Mouse (Mus musculus) left cerebral cortex, adult 8-10 months (tissue): ENCODE data around the gene Rxfp2. TPM values are rescaled to one million over a fixed set of nuclear protein-coding genes. Genes with fewer than 3 reads are reported as not detected.
A peak's percentile ranks its signal among the peaks of the same experiment; 100 is the strongest.

ENCODE experiments used
- DNase-seq, 2 experiments: peaks; one replicate each; pipeline ENCODE4 v3.0.0; 2022; ENCODE audit warnings: low spot score in 2 of 2
- total RNA-seq, 4 experiments: library from RNA; stranded (reverse); gene quantifications; 2 replicates each; pipeline ENCODE4 v1.2.4; 2022

Gene Rxfp2
- total RNA-seq, 4 experiments from 2014 or later: 0.61 to 1.4 (median 1.2) TPM

- DNase-seq: no peak
Measured at GRCm38 (mm10) chr5:150044533-150044932, 26.1 kb downstream of the Rxfp2 start.

- DNase-seq: no peak
Measured at GRCm38 (mm10) chr5:150046438-150046837, 28.0 kb downstream of the Rxfp2 start.

- no peak for DNase-seq
Measured at GRCm38 (mm10) chr5:150049946-150050345, 31.5 kb downstream of the Rxfp2 start.

GRCm38 (mm10) chr5:150051828-150052227, 33.4 kb downstream of the Rxfp2 start:
- peak in 1 of 2 experiments; percentile 28 for DNase-seq

GRCm38 (mm10) chr5:150053294-150053693, 34.8 kb downstream of the Rxfp2 start:
- DNase-seq: peak in 1 of 2 experiments; percentile 36

GRCm38 (mm10) chr5:150053956-150054355, 35.5 kb downstream of the Rxfp2 start:
- DNase-seq: no peak

GRCm38 (mm10) chr5:150055322-150055721, 36.8 kb downstream of the Rxfp2 start:
- DNase-seq: no peak

GRCm38 (mm10) chr5:150056056-150056455, 37.6 kb downstream of the Rxfp2 start:
- no peak for DNase-seq

- no peak for DNase-seq
Measured at GRCm38 (mm10) chr5:150058845-150059244, 40.4 kb downstream of the Rxfp2 start.

- DNase-seq: no peak
Measured at GRCm38 (mm10) chr5:150059466-150059865, 41.0 kb downstream of the Rxfp2 start.

- DNase-seq: no peak
Measured at GRCm38 (mm10) chr5:150061086-150061485, 42.6 kb downstream of the Rxfp2 start.

- DNase-seq: no peak
Measured at GRCm38 (mm10) chr5:150064286-150064685, 45.8 kb downstream of the Rxfp2 start.

GRCm38 (mm10) chr5:150070086-150070485, 51.6 kb downstream of the Rxfp2 start:
- DNase-seq: peak; percentile 21 to 33

- no peak for DNase-seq
Measured at GRCm38 (mm10) chr5:150071738-150072137, 53.3 kb downstream of the Rxfp2 start.

GRCm38 (mm10) chr5:150079866-150080797, 61.7 kb downstream of the Rxfp2 start:
- no peak for DNase-seq

GRCm38 (mm10) chr5:150082696-150083095, 64.2 kb downstream of the Rxfp2 start:
- DNase-seq: no peak

- DNase-seq: no peak
Measured at GRCm38 (mm10) chr5:150083190-150083589, 64.7 kb downstream of the Rxfp2 start.

- DNase-seq: no peak
Measured at GRCm38 (mm10) chr5:150097620-150098019, 79.1 kb downstream of the Rxfp2 start.

- DNase-seq: no peak
Measured at GRCm38 (mm10) chr5:150098754-150099153, 80.3 kb downstream of the Rxfp2 start.

GRCm38 (mm10) chr5:150101789-150102188, 83.3 kb downstream of the Rxfp2 start:
- DNase-seq: no peak

GRCm38 (mm10) chr5:150106358-150106757, 87.9 kb downstream of the Rxfp2 start:
- DNase-seq: no peak

- no peak for DNase-seq
Measured at GRCm38 (mm10) chr5:150111236-150111635, 92.8 kb downstream of the Rxfp2 start.

GRCm38 (mm10) chr5:150114007-150114406, 95.5 kb downstream of the Rxfp2 start:
- DNase-seq: no peak
